Mouse (Mus musculus): ENCODE measurements around the gene Gm38431.

GRCm38 (mm10) chr9:21041308-21041707 is 50.5 kb downstream of the Gm38431 start:
- TF ChIP-seq CTCF (IDR thresholded peaks at IDR 0.05; ENCODE audit: low read depth) (no peak), EP300 (IDR thresholded peaks at IDR 0.05; ENCODE audit: low read depth) (no peak)
